In genomic region chr9:55114752-55115151, GRCm38 (mm10) we compare ENCODE assay signal across 14 mouse cellular contexts. TPM values are rescaled to one million over a fixed set of nuclear protein-coding genes. Genes with fewer than 3 reads are reported as not detected.
DNase-seq lines count a peak whose midpoint lies in the region; TF ChIP-seq lines count a peak whose summit lies in the region.
"Had no signal": no experiment of that assay in that cellular context is flagged by ENCODE, and none has a peak within 500 bp of the region (broad histone marks: within the 10 kb centered on the region; RNA-seq: fewer than 3 reads in every experiment).

No protein-coding gene starts in this region.

- peak; percentile 15 for DNase-seq in layer of hippocampus, adult 9-11 months
- DNase-seq in layer of hippocampus, adult 2 months (ENCODE audit: low spot score in 2 of 2): no peak
- no peak for DNase-seq in ES-E14 (ENCODE audit: low read depth, low spot score)
- peak; percentile 18 to 69 for DNase-seq in adrenal gland, adult (ENCODE audit: inconsistent age in 2 of 2, low spot score in 1 of 2)
- DNase-seq in gastrocnemius, adult 18-20 months (ENCODE audit: low spot score): no peak
- DNase-seq in cerebellum, adult 9-10 months: no peak
- DNase-seq: cerebellum, postnatal 25 days; gastrocnemius, postnatal 25 days; heart, postnatal 4 days; kidney, adult 9 months had no signal

- no peaks in the 10 kb centered on the region for H3K36me3 ChIP-seq in ES-E14 (ENCODE audit: control insufficient read depth, insufficient read depth, low read length, poor library complexity, severe bottlenecking)
- H3K36me3 ChIP-seq: lung, embryonic 15.5 days had no signal

- no peaks in the 10 kb centered on the region for H3K9me3 ChIP-seq in ES-E14 (ENCODE audit: control insufficient read depth, insufficient read depth, low read depth, low read length)
- H3K9me3 ChIP-seq: lung, embryonic 15.5 days had no signal

- no peak overlapping the region for H3K4me3 ChIP-seq in layer of hippocampus, adult 2 months
- no peak overlapping the region for H3K4me3 ChIP-seq in ES-E14 (ENCODE audit: insufficient read depth in 1 of 2, low read depth in 1 of 2, low read length in 2 of 2, poor library complexity in 1 of 2, severe bottlenecking in 1 of 2)
- no peak overlapping the region for H3K4me3 ChIP-seq in embryonic fibroblast, embryonic 13.5 days (ENCODE audit: insufficient read depth, low read length)
- H3K4me3 ChIP-seq: lung, embryonic 15.5 days; myocyte had no signal

- in situ Hi-C loops in ES-E14 (cut with MboI; ENCODE audit: low sequenced_read_pairs in 2 of 2, unreplicated experiment in 2 of 2): loop anchor here in 1 of 2 experiments (25.0 kb wide), 2 partner anchors 177 to 377 kb away; partner anchors contain the start of gene Wdr61

- H3K27ac ChIP-seq in layer of hippocampus, adult 2 months: no peak overlapping the region
- H3K27ac ChIP-seq in ES-E14 (ENCODE audit: insufficient read depth, low read depth, low read length, poor library complexity, severe bottlenecking): peak overlapping the region; percentile 66; the same call in 1 of the 2 replicates
- H3K27ac ChIP-seq in embryonic fibroblast, embryonic 13.5 days (ENCODE audit: insufficient read depth, low read length): no peak overlapping the region
- H3K27ac ChIP-seq: hindbrain, postnatal 0 days; lung, embryonic 15.5 days had no signal

- no peak for TF ChIP-seq POLR2A in embryonic fibroblast, embryonic 13.5 days (IDR thresholded peaks at IDR 0.05; ENCODE audit: low read depth, low read length)

- no peak for TF ChIP-seq CTCF in layer of hippocampus, adult 2 months (conservative IDR thresholded peaks at IDR 0.05)
- TF ChIP-seq CTCF in embryonic fibroblast, embryonic 13.5 days (IDR thresholded peaks at IDR 0.05; ENCODE audit: borderline replicate concordance, insufficient read depth, low read length): peak; percentile 36; the same call in 1 of the 2 replicates

- H3K9ac ChIP-seq in ES-E14 (ENCODE audit: insufficient read depth, low read depth, low read length, poor library complexity, severe bottlenecking): peak overlapping the region; percentile 8; the same call in 1 of the 2 replicates
- H3K9ac ChIP-seq: lung, embryonic 15.5 days had no signal

- peaks cover 4 to 11% of the 10 kb centered on the region in 2 experiments; a peak in 2 of 4 replicates for H3K4me1 ChIP-seq in ES-E14 (ENCODE audit: control insufficient read depth in 2 of 2, insufficient read depth in 2 of 2, low read length in 2 of 2, poor library complexity in 1 of 2)
- no peaks in the 10 kb centered on the region for H3K4me1 ChIP-seq in embryonic fibroblast, embryonic 13.5 days (ENCODE audit: control insufficient read depth, insufficient read depth, low read length)

TF ChIP-seq in ES-E14, 5 proteins besides CTCF, POLR2A, EP300 and RAD21:
- TF ChIP-seq CHD2 (IDR thresholded peaks at IDR 0.05; ENCODE audit: low read depth, low read length): no peak
- no peak for TF ChIP-seq MAFK (IDR thresholded peaks at IDR 0.05; ENCODE audit: insufficient read depth, low read depth, low read length)
- no peak for TF ChIP-seq HCFC1 (IDR thresholded peaks at IDR 0.05; ENCODE audit: borderline replicate concordance, insufficient read depth, low read length)
- no peak for TF ChIP-seq ZC3H11A (IDR thresholded peaks at IDR 0.05; ENCODE audit: borderline replicate concordance, low read depth, low read length)
- TF ChIP-seq ZNF384 (IDR thresholded peaks at IDR 0.05; ENCODE audit: low read depth, low read length): no peak

RNA-seq across cellular contexts. Expression of gene Ube2q2, which starts 33.9 kb away (rescaled TPM):
- total RNA-seq in layer of hippocampus, adult 2 months (2021): 10 to 100 TPM; 58.0 to 65.8 TPM
- total RNA-seq in ES-E14 (2012; rRNA removed): 21.5 and 24.9 TPM in 2 replicates
- 33.4 and 40.7 TPM in 2 replicates for polyA plus RNA-seq in embryonic fibroblast, embryonic 13.5 days (2011; ENCODE audit: insufficient read length, low read depth, missing spikeins)
- 10 to 100 TPM; 36.0 to 36.3 TPM for total RNA-seq in gastrocnemius, adult 18-20 months (2021)

Comparison
In these comparisons a context has a peak if more than half of its experiments do, and no peak if none do; other contexts are left out.
1. DNase-seq: peak in layer of hippocampus, adult 9-11 months (single experiment) and adrenal gland, adult (2 of 2); none in layer of hippocampus, adult 2 months (0 of 2), ES-E14 (single experiment), gastrocnemius, adult 18-20 months (single experiment) and cerebellum, adult 9-10 months (single experiment).